Mouse (Mus musculus) megakaryocyte progenitor cell, adult 5-6 weeks (primary cell): ENCODE measurements around the gene Gm48552. TPM values are rescaled to one million over a fixed set of nuclear protein-coding genes. Genes with fewer than 3 reads are reported as not detected.

Experiments
- ATAC-seq: replicated peaks from 2 replicates; pipeline ENCODE4 v1.8.0; 2016; ENCODE audit warnings: mild to moderate bottlenecking, moderate TSS enrichment, inconsistent platforms; ENCODE audit not compliant: poor library complexity
- total RNA-seq, 2 experiments: library from RNA; stranded (forward) in 1 of 2; stranded (reverse) in 1 of 2; fragments of 157-497, 149-512 nt in 1 of 2; fragments of 200-1000 nt in 1 of 2; gene quantifications; 2 replicates each; pipeline versions ENCODE4 v1.2.3 to v1.2.4; 2015 to 2017

Gm48552 gene
- total RNA-seq, 2 experiments from 2014 or later, result 0.46 TPM; not detected in 1

- ATAC-seq, result no peak
These were observed 3.0 kb upstream of the Gm48552 start for GRCm38 (mm10) chr10:81385603-81386306.

GRCm38 (mm10) chr10:81387716-81388115, 1.1 kb upstream of the Gm48552 start:
- no peak for ATAC-seq

- ATAC-seq, result no peak
These were observed 568 bp downstream of the Gm48552 start for GRCm38 (mm10) chr10:81389373-81389772.

GRCm38 (mm10) chr10:81389801-81390677, 1.2 kb downstream of the Gm48552 start:
- ATAC-seq, result peak; percentile 78

GRCm38 (mm10) chr10:81390678-81390965, 1.8 kb downstream of the Gm48552 start:
- no peak for ATAC-seq

GRCm38 (mm10) chr10:81392270-81392669, 3.5 kb downstream of the Gm48552 start:
- no peak for ATAC-seq

GRCm38 (mm10) chr10:81392781-81393185, 4.0 kb downstream of the Gm48552 start, which contains the start of gene Smim24:
Smim24 (plus strand) TSS chr10:81393051.
- ATAC-seq, result no peak

- peak; percentile 49 for ATAC-seq
These were observed 4.8 kb downstream of the Gm48552 start for GRCm38 (mm10) chr10:81393456-81394063.

- ATAC-seq, result peak; percentile 73
These were observed 6.3 kb downstream of the Gm48552 start for GRCm38 (mm10) chr10:81395127-81395526.

GRCm38 (mm10) chr10:81395865-81396264, 7.1 kb downstream of the Gm48552 start:
- ATAC-seq, result no peak

GRCm38 (mm10) chr10:81396749-81397148, 7.9 kb downstream of the Gm48552 start:
- no peak for ATAC-seq

GRCm38 (mm10) chr10:81399296-81399695, 10.5 kb downstream of the Gm48552 start:
- no peak for ATAC-seq

- no peak for ATAC-seq
These were observed 11.0 kb downstream of the Gm48552 start for GRCm38 (mm10) chr10:81399798-81400308.

GRCm38 (mm10) chr10:81400371-81401204, 11.8 kb downstream of the Gm48552 start:
- no peak for ATAC-seq

GRCm38 (mm10) chr10:81401205-81401520, 12.4 kb downstream of the Gm48552 start:
- no peak for ATAC-seq

GRCm38 (mm10) chr10:81401521-81402226, 12.9 kb downstream of the Gm48552 start:
- ATAC-seq, result peak; percentile 73

- ATAC-seq, result no peak
These were observed 13.5 kb downstream of the Gm48552 start for GRCm38 (mm10) chr10:81402227-81402765.

GRCm38 (mm10) chr10:81403511-81403910, 14.7 kb downstream of the Gm48552 start:
- ATAC-seq, result no peak

GRCm38 (mm10) chr10:81404082-81404481, 15.3 kb downstream of the Gm48552 start:
- ATAC-seq, result no peak

GRCm38 (mm10) chr10:81404720-81405119, 15.9 kb downstream of the Gm48552 start:
- ATAC-seq, result 0 out of 2 replicates have a peak, but pooled peaks have one; percentile 7
